Mouse (Mus musculus): ENCODE measurements around the gene Gng5. TPM values are rescaled to one million over a fixed set of nuclear protein-coding genes. Genes with fewer than 3 reads are reported as not detected.

Gene Gng5
- polyA plus RNA-seq, 1 experiment from 2014 or later = 1,249 TPM

DNA sequence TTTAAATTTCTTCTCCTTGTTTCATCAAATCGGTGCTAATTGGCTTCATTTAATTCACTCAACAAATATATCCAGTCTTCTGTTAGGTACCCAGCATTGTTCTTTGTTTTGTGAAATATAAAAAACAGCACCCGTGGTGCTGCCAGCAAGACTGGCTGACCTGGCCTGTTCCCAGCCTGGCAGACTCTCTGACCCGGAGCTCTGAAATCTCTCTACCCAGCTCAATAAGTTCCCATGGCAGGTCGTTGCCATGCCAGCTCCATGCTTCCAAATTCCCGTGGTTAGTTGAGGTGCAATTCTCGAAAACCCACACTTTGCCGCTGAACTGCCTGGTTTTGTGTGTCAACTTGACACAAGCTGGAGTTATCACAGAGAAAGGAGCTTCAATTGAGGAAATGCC is 55.2 kb downstream of the Gng5 start:
- no peak overlapping the region for H3K9ac ChIP-seq (ENCODE audit: low read depth, low read length)
- no peak for DNase-seq (ENCODE audit: low spot score)
- no peak overlapping the region for H3K27ac ChIP-seq
- 0 out of 2 replicates have a peak, but pooled peaks cover 3% of the 10 kb centered on the region for H3K4me1 ChIP-seq (replicated peaks; ENCODE audit: insufficient read depth, low read length)
- H3K4me3 ChIP-seq (replicated peaks; ENCODE audit: low read depth, low read length) = no peak overlapping the region
- no peak for ATAC-seq (replicated peaks; ENCODE audit: low FRiP score, low read depth)
- no peak for TF ChIP-seq CTCF (IDR thresholded peaks at IDR 0.05; ENCODE audit: low read depth)
- no peak overlapping the region for H3K4me2 ChIP-seq (ENCODE audit: low read length)
- no peaks in the 10 kb centered on the region for H3K27me3 ChIP-seq (ENCODE audit: insufficient read depth, low read length)
- no peaks in the 10 kb centered on the region for H3K9me3 ChIP-seq (replicated peaks; ENCODE audit: low read length)
- 88% methylated on average over 7 of the region's 7 CpGs for WGBS
- no peaks in the 10 kb centered on the region for H3K36me3 ChIP-seq (ENCODE audit: insufficient read depth, low read length)

Other genes with a start within 250 kb of the Gng5 start
- 20.0 and 20.5 TPM in 2 replicates for gene Ssx2ip, start 95.2 kb upstream of the Gng5 start, polyA plus RNA-seq (2015; fragmentation: Nextera tagmentation; extraction: Ambion mirVana)
- 17.8 and 19.0 TPM in 2 replicates for gene Ctbs, start 50.0 kb upstream of the Gng5 start, polyA plus RNA-seq (2015; fragmentation: Nextera tagmentation; extraction: Ambion mirVana)
- gene Spata1, start 54 bp upstream of the Gng5 start, polyA plus RNA-seq (2015; fragmentation: Nextera tagmentation; extraction: Ambion mirVana) = 4.5 and 5.0 TPM in 2 replicates
- 58.1 and 59.7 TPM in 2 replicates for gene Rpf1, start 21.6 kb downstream of the Gng5 start, polyA plus RNA-seq (2015; fragmentation: Nextera tagmentation; extraction: Ambion mirVana)
- gene Uox, start 70.6 kb downstream of the Gng5 start, polyA plus RNA-seq (2015; fragmentation: Nextera tagmentation; extraction: Ambion mirVana) = 0.08 and 0.11 TPM in 2 replicates
- not detected in 2 replicates for gene Dnase2b, start 115.8 kb downstream of the Gng5 start, polyA plus RNA-seq (2015; fragmentation: Nextera tagmentation; extraction: Ambion mirVana)
- gene 4930503B20Rik, start 151.5 kb downstream of the Gng5 start, polyA plus RNA-seq (2015; fragmentation: Nextera tagmentation; extraction: Ambion mirVana) = not detected in 2 replicates
- 0.63 and 1.2 TPM in 2 replicates for gene Samd13, start 185.8 kb downstream of the Gng5 start, polyA plus RNA-seq (2015; fragmentation: Nextera tagmentation; extraction: Ambion mirVana)

All from kidney, postnatal 0 days (tissue).